Mouse (Mus musculus) urinary bladder, postnatal 25 days (tissue): Measurements from ENCODE around the gene Tubb1.

ENCODE experiments used
- DNase-seq: peaks from one replicate; pipeline ENCODE4 v3.0.0; 2022; ENCODE audit warnings: low spot score

The Tubb1 gene

GRCm38 (mm10) chr2:174502831-174503460 is 52.5 kb downstream of the Tubb1 start:
- no peak for DNase-seq
